Mouse (Mus musculus) c-Kit-positive CD71-negative TER-119-negative erythroid progenitor cells, embryonic 14.5 days (primary cell): ENCODE measurements around the gene Ufc1.
"Not testable (repeated sequence)": the region's sequence is repeated elsewhere in the genome, so short reads cannot be mapped to it uniquely, and the experiment has no call there.

ENCODE experiments used
- DNase-seq: peaks from one replicate; pipeline ENCODE4 v3.0.0-alpha.2; 2013; ENCODE audit warnings: low read depth

Ufc1 gene

DNA sequence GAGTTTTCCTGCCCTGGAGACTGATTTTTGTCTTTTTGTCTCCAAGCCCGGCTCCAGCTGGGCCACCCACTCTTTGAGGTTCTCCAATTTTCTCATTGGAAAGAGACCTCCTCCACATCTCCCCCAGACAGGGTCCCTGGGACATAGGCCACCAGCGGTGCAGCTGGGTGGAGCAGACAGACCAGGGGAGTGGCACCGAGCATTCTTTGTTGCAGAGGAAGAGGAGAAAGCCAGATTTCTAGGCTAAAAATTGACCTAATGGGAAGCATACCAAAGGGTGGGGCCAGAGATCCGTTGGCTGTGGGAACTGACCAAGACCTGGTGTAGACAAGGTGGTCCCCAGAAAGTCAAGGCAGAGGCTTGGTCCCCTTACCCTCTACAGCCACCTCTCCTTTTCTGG lies 46.9 kb downstream of the Ufc1 start:
- no peak for DNase-seq

DNA sequence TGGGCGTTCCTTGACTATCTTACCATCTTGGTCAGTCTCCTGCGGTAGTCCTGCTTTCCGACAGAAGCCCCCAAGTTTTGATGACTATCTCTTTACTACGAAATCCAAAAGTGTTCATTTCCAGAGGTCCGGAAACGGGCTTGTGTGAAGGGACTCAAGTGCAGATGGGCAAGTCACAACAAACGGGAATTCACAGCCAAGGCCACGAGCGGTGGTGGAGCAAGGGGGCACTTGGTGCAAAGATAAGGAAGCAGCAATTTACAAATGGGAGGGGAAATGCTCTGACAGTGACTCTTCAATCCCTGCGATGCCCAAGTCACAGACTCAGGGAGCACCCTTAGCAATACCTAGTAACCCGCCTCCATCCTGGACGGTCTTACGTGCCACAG lies 47.4 kb downstream of the Ufc1 start:
- DNase-seq = no peak

DNA sequence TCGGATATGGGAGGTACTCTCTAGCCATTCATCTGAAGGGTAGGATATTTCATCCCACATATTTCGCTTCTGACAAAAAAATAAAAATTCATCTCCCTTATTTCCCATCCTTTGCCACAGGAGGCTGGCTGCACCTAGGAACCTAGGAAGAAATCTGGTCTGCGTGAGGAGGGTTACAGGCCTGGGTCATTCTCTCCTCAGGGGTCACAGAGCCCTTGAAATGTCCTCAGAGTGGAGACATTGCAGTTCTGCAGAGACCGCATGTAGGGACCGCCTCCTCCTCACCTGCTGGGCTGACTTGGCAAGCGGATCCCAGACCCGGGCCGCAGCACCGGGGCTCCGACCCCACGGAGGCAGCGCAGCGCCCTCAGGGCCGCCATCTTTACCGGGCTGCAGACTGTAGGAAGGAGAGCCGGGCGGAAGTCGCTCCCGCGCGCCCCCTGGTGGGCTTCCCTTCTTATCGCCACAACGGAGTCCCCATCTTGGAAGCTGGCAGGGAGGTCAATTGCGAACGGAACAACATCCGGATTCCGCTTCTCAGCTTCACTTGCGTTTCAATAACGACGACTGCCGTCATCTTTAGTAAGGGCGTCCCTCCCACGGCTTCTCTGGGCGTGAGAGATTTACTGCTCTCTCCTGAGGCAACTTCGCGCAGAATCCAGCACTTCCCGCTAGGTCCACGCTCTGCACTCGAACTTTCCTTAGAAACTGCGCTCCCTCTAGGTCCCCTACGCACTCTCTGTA lies 47.9 kb downstream of the Ufc1 start:
- peak; percentile 96 for DNase-seq

DNA sequence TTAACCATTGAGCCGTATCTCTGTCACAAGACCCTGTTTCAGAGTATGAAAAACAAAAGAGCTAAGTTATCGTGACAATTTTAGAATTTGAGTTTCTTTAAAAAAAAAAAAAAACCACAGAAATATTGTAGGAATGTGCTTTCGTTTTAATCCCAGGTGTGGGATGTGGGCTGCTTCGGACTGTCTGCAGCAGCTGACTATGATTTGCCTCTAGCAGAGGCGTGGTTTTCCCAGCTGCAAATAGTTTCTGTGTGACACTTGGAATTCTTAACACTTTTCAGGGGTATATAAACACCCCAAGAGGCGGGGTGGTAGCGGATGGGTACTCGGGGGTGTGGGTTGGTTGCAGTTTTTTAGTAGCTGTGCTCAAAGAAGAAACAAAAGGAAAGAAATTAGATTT lies 49.5 kb downstream of the Ufc1 start:
- DNase-seq = no peak

DNA sequence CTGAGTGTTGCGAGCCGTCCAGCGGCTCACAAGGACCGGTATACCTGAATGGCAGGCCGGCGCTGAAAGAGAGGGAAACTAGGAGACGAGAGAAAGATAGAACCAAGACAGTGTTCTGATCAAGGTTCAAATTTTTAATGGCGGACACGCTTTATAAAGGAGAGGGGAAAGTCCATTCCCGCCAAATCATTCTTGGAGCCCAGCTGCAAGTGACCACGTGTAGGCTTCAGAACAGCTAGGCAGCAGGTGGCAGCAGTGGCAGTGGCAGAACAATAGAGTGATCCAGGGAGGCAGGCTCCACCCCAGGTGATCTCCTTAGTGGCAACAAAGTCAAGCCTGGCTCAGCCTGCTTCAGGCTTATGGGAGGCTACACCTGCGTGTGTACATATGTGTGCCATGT lies 52.9 kb downstream of the Ufc1 start:
- DNase-seq = not testable (repeated sequence)

DNA sequence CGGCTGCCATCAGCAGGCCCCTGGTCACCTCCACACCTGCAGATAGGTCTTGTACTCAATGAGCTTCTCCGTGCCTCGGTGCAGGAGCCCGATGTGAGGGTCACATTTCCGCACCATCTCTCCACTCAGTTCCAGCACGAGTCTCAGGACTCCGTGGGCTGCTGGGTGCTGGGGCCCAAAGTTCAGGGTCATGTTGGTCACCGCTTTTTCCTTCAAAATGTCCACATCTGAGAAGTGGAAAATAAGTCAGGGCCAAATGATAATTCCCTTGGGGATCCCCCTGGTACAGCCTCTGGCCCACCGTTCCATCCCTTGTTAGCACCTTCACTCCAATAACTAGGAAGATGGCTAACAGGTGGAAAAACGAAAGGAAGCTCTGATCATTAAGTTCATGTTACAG lies 53.9 kb downstream of the Ufc1 start:
- no peak for DNase-seq

DNA sequence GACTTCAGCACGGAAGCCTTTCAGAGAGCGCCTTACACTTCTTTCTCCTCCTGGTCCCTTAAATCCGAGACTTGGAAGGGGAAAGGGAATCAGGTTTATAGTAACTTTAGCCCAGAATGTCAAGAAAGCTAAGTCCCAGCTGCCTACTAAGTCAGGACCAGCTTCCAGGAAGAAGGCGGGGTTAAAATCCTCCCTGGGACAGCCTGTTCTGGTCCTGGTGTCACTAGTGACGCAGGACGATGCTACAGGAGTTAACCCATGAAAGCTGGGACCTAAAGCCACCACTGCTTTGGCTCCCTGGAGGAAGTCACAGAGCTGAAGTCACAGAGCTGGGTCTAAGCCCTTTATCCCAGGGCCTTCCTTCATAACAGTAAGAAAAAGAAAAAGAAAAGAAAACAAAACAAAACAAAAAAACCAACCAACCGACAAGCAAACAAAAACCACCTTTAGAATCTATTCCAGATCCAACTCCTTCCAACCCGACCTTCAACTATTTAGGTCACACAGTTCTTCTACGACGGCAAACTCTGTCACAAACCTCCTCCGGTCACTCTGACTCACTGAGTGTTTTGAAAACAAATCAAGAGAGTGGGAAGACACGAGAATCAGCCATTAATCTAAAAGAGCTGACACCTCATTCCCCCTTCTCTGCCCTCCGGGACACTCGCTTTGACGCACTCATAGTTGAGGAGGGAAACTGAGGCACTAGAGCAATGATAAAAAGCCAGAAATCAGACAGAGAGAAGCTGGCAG lies 54.7 kb downstream of the Ufc1 start:
- DNase-seq = no peak
